Mouse (Mus musculus): ENCODE results near the gene Xylb.
"Not testable (repeated sequence)": the region's sequence is repeated elsewhere in the genome, so short reads cannot be mapped to it uniquely, and the experiment has no call there.

DNA sequence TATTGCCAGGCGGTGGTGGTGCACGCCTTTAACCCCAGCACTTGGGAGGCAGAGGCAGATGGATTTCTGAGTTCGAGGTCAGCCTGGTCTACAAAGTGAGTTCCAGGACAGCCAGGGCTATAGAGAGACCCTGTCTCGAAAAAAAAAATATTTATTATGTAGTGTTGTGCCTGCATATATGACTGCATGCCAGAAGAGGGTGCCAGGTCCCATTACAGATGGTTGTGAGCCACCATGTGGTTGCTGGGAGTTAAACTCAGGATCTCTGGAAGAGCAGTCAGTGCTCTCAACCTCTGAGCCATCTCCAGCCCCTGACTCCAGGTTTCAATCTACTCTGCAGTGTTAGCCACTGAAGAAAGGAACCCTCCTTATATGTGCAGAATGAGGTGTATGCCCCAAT, 13.6 kb downstream of the Xylb start:
- TF ChIP-seq CTCF, EP300 (IDR thresholded peaks at IDR 0.05; ENCODE audit: low read depth): not testable (repeated sequence)

Data from heart, postnatal 0 days (tissue).